Mouse (Mus musculus) liver, embryonic 14 days (tissue): ENCODE data around the gene Gm3409. TPM values are rescaled to one million over a fixed set of nuclear protein-coding genes. Genes with fewer than 3 reads are reported as not detected.

Experiments
- polyA plus RNA-seq: library from polyadenylated mRNA; depleted of rRNA; stranded (reverse); fragments of >200 nt; gene quantifications from 2 replicates; pipeline ENCODE4 v1.2.3, GENCODE M21; 2012; rRNA removed

Gene Gm3409
- not detected in 2 replicates for polyA plus RNA-seq

DNA sequence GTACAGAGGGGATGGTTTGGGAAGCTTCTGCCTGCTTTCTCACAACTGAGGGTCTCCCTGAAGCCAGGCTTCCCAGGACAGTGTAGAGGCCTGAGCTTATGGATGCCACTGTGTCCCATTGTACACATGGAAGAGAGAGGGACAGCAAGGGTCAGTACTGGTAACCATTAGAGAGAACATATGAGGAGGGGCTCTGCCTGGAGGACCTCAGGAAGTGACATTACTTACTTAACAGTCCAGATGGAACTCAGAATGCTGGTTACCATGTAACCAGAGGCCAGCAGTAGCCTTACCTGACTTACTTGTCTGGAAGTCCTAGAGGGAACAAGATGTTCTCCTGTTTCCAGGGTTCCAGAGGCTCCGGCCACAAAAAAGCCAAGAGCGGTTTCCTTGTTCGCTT is at the start of gene Gm3409:
Gm3409 (plus strand) TSS at position 301 of the 400 bp plus-strand sequence.

DNA sequence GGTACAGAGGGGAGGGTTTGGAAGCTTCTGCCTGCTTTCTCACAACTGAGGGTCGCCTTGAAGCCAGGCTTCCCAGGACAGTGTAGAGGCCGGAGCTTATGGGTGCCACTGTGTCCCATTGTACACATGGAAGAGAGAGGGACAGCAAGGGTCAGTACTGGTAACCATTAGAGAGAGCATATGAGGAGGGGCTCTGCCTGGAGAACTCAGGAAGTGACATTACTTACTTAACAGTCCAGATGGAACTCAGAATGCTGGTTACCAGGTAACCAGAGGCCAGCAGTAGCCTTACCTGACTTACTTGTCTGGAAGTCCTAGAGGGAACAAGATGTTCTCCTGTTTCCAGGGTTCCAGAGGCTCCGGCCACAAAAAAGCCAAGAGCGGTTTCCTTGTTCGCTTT is 46.4 kb upstream of the Gm3409 start, which contains the start of gene Gm6370:
Gm6370 (plus strand) TSS at position 301 of the 400 bp plus-strand sequence.

DNA sequence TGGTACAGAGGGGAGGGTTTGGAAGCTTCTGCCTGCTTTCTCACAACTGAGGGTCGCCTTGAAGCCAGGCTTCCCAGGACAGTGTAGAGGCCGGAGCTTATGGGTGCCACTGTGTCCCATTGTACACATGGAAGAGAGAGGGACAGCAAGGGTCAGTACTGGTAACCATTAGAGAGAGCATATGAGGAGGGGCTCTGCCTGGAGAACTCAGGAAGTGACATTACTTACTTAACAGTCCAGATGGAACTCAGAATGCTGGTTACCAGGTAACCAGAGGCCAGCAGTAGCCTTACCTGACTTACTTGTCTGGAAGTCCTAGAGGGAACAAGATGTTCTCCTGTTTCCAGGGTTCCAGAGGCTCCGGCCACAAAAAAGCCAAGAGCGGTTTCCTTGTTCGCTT is 35.3 kb upstream of the Gm3409 start, which contains the start of gene 4930449I24Rik:
4930449I24Rik (plus strand) TSS at position 301 of the 400 bp plus-strand sequence.

DNA sequence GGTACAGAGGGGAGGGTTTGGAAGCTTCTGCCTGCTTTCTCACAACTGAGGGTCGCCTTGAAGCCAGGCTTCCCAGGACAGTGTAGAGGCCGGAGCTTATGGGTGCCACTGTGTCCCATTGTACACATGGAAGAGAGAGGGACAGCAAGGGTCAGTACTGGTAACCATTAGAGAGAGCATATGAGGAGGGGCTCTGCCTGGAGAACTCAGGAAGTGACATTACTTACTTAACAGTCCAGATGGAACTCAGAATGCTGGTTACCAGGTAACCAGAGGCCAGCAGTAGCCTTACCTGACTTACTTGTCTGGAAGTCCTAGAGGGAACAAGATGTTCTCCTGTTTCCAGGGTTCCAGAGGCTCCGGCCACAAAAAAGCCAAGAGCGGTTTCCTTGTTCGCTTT is 23.6 kb upstream of the Gm3409 start, which contains the start of gene Gm3402:
Gm3402 (plus strand) TSS at position 301 of the 400 bp plus-strand sequence.

DNA sequence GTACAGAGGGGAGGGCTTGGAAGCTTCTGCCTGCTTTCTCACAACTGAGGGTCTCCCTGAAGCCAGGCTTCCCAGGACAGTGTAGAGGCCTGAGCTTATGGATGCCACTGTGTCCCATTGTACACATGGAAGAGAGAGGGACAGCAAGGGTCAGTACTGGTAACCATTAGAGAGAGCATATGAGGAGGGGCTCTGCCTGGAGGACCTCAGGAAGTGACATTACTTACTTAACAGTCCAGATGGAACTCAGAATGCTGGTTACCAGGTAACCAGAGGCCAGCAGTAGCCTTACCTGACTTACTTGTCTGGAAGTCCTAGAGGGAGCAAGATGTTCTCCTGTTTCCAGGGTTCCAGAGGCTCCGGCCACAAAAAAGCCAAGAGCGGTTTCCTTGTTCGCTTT is 11.9 kb upstream of the Gm3409 start, which contains the start of gene Gm3404:
Gm3404 (plus strand) TSS at position 301 of the 400 bp plus-strand sequence.

DNA sequence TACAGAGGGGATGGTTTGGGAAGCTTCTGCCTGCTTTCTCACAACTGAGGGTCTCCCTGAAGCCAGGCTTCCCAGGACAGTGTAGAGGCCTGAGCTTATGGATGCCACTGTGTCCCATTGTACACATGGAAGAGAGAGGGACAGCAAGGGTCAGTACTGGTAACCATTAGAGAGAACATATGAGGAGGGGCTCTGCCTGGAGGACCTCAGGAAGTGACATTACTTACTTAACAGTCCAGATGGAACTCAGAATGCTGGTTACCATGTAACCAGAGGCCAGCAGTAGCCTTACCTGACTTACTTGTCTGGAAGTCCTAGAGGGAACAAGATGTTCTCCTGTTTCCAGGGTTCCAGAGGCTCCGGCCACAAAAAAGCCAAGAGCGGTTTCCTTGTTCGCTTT is 18.4 kb downstream of the Gm3409 start, which contains the start of gene Gm3415:
Gm3415 (plus strand) TSS at position 301 of the 400 bp plus-strand sequence.

DNA sequence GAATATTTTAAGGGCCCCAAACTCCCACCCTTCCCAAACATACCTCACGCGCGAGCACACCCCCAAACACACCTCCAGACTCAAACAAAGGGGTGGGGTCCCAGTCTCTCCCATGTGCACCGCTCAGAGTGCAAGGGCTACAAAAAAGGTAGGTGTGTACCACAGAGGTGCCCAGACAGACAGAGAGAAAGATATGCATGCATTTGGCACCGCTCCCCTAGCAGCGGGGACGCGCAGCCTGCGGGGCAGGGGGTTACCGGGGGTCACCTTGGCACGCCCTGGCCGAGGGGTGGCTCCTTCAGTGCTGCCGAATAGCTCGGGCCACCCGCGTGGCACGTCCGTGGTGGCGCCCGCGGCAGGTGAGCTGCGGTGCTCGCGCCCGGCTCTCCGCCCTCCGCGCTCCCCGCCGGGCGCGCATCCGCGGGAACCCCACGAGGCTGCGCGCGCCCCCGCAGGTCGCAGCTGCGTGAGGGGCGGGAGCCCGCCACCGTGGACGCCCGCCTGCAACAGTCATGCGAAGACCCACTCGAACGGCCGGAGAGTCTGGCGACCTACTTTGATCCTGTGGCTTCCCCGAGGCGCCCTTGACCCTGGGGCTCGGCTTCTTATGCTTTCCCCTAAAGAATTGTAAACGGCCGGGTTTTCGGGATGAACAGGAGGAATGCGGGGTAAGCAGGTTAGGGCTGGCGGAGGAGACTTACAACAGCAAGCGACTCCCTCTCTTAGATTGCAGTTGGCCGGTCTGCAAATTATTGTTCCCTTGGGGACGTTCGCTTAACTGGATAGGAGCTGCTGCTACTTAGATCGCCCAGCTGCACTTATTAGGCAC is 47.2 kb downstream of the Gm3409 start, which contains the start of gene Gpr12:
Gpr12 (minus strand) TSS at position 762 of the 829 bp plus-strand sequence.

Other genes with a start within 250 kb of the Gm3409 start
- gene Wasf3, start 152.7 kb upstream of the Gm3409 start, polyA plus RNA-seq: 0.05 and 0.08 TPM in 2 replicates
- gene Gm6408, start 55.7 kb upstream of the Gm3409 start, polyA plus RNA-seq: not detected in 2 replicates
- gene Gm6370, start 46.3 kb upstream of the Gm3409 start, polyA plus RNA-seq: not detected in 2 replicates
- not detected in 2 replicates for gene 4930449I24Rik, start 35.2 kb upstream of the Gm3409 start, polyA plus RNA-seq
- gene Gm3402, start 23.5 kb upstream of the Gm3409 start, polyA plus RNA-seq: not detected in 2 replicates
- gene Gm3404, start 11.8 kb upstream of the Gm3409 start, polyA plus RNA-seq: not detected in 2 replicates
- gene Gm3415, start 18.5 kb downstream of the Gm3409 start, polyA plus RNA-seq: not detected in 2 replicates
- 0.62 and 0.80 TPM in 2 replicates for gene Gpr12, start 47.6 kb downstream of the Gm3409 start, polyA plus RNA-seq